Mouse (Mus musculus) left cerebral cortex, postnatal 10 days (tissue): Measurements from ENCODE around the gene Wdr20. TPM values are rescaled to one million over a fixed set of nuclear protein-coding genes. Genes with fewer than 3 reads are reported as not detected.

ENCODE experiments used
- DNase-seq, 2 experiments: peaks; one replicate each; pipeline ENCODE4 v3.0.0; 2021 to 2022; ENCODE audit warnings: low spot score in 2 of 2, mixed read lengths in 1 of 2; ENCODE audit errors: extremely low spot score in 1 of 2
- intact Hi-C: fragments of 180-260 bp; cut with DNase I; formaldehyde crosslinking; loops from one replicate; pipeline ENCODE4 v1.15.1; 2025
- total RNA-seq, 2 experiments: library from RNA; stranded (reverse); gene quantifications; 2 replicates each; pipeline ENCODE4 v1.2.3; 2021

Wdr20 gene
- total RNA-seq, 2 experiments from 2014 or later = 34.6 to 35.9 TPM

GRCm38 (mm10) chr12:110841731-110842493 is 104.2 kb downstream of the Wdr20 start:
- intact Hi-C loops = loop anchor here (5.0 kb wide), 5 partner anchors 105 to 420 kb away; partner anchors contain the start of genes Dync1h1 and Wdr20
- no peak for DNase-seq

GRCm38 (mm10) chr12:110843194-110844048 is 105.7 kb downstream of the Wdr20 start:
- intact Hi-C loops = loop anchor here (5.0 kb wide), 5 partner anchors 106 to 421 kb away; partner anchors contain the start of genes Dync1h1 and Wdr20
- DNase-seq = peak in 1 of 2 experiments; percentile 82

GRCm38 (mm10) chr12:110844227-110845130 is 106.7 kb downstream of the Wdr20 start:
- intact Hi-C loops = loop anchor here (5.0 kb wide), 5 partner anchors 107 to 422 kb away; partner anchors contain the start of genes Dync1h1 and Wdr20
- DNase-seq = peak in 1 of 2 experiments; percentile 38

GRCm38 (mm10) chr12:110845131-110845880 is 107.6 kb downstream of the Wdr20 start:
- DNase-seq = peak; percentile 77 to 91

GRCm38 (mm10) chr12:110846191-110846765 is 108.5 kb downstream of the Wdr20 start:
- intact Hi-C loops = no loop called here
- no peak for DNase-seq

More at GRCm38 (mm10) chr12:110845131-110845880, 107.6 kb downstream of the Wdr20 start:
- intact Hi-C loops = no loop called here

GRCm38 (mm10) chr12:110850010-110850928 is 112.5 kb downstream of the Wdr20 start, which contains the start of gene Zfp839:
Gene Zfp839, plus strand, starts transcription at chr12:110850253.
- peak; percentile 84 to 91 for DNase-seq
- intact Hi-C loops = no loop called here

GRCm38 (mm10) chr12:110850929-110851256 is 113.1 kb downstream of the Wdr20 start:
- intact Hi-C loops = no loop called here
- no peak for DNase-seq

GRCm38 (mm10) chr12:110851414-110851813 is 113.7 kb downstream of the Wdr20 start:
- DNase-seq = no peak
- intact Hi-C loops = no loop called here

- DNase-seq = no peak
- intact Hi-C loops = no loop called here
Measured at GRCm38 (mm10) chr12:110851923-110852322, 114.2 kb downstream of the Wdr20 start.

Other genes with a start within 250 kb of the Wdr20 start
- 100 to 1,000 TPM; 337 to 350 TPM for gene Dync1h1, start 136.5 kb upstream of the Wdr20 start, total RNA-seq
- not detected for gene 1700001K19Rik, start 55.3 kb upstream of the Wdr20 start, total RNA-seq
- gene Hsp90aa1, start 35.2 kb upstream of the Wdr20 start, total RNA-seq = 1,000 to 10,000 TPM; 1,010 to 1,036 TPM
- gene Mok, start 103.0 kb downstream of the Wdr20 start, total RNA-seq = 10 to 100 TPM; 11.9 to 13.5 TPM
- gene Zfp839, start 112.3 kb downstream of the Wdr20 start, total RNA-seq = 1 to 10 TPM; 8.6 to 8.9 TPM
- gene Cinp, start 151.2 kb downstream of the Wdr20 start, total RNA-seq = 100 to 1,000 TPM in 1 of 2 experiments, 10 to 100 TPM in 1; 89.1 to 106 TPM
- 10 to 100 TPM; 35.1 to 36.2 TPM for gene Tecpr2, start 151.3 kb downstream of the Wdr20 start, total RNA-seq
- gene Ankrd9, start 241.1 kb downstream of the Wdr20 start, total RNA-seq = 1 to 10 TPM; 9.7 to 9.9 TPM